18 mouse cellular contexts compared by ENCODE assay signal in genomic region chr5:134960430-134960829, GRCm38 (mm10). TPM values are rescaled to one million over a fixed set of nuclear protein-coding genes. Genes with fewer than 3 reads are reported as not detected.
DNase-seq lines count a peak whose midpoint lies in the region; ATAC-seq and TF ChIP-seq lines count a peak whose summit lies in the region.
"Had no signal": no experiment of that assay in that cellular context is flagged by ENCODE, and none has a peak within 500 bp of the region (broad histone marks: within the 10 kb centered on the region; RNA-seq: fewer than 3 reads in every experiment).

No protein-coding gene starts in this region.

- ATAC-seq in heart, embryonic 12.5 days (ENCODE audit: insufficient number of reproducible peaks, low FRiP score), result no peak
- ATAC-seq: hindbrain, embryonic 16.5 days; intestine, postnatal 0 days had no signal

- in situ Hi-C loops in ES-E14 (cut with MboI; ENCODE audit: low sequenced_read_pairs in 2 of 2, unreplicated experiment in 2 of 2), result no loop called here

- DNase-seq in 416B (ENCODE audit: low read depth) (peak; percentile 88), ES-E14 (ENCODE audit: low read depth, low spot score) (no peak)
- DNase-seq in fibroblast of lung, adult 2 months (ENCODE audit: low read depth), result peak; percentile 27
- DNase-seq in thymus, postnatal 10 days (ENCODE audit: low spot score in 2 of 2), result peak; percentile 46
- DNase-seq in adrenal gland, postnatal 4 days (ENCODE audit: low spot score in 2 of 2), result no peak
- no peak for DNase-seq in right cerebral cortex, postnatal 14 days
- DNase-seq: cerebellum, postnatal 10 days; gastrocnemius, postnatal 14 days; heart, postnatal 14 days; lung, adult 2 months; lung, postnatal 4 days; midbrain, embryonic 14.5 days had no signal

- H3K4me1 ChIP-seq in ES-E14 (ENCODE audit: control insufficient read depth in 2 of 2, insufficient read depth in 2 of 2, low read length in 2 of 2, poor library complexity in 1 of 2), result peaks cover 3 to 29% of the 10 kb centered on the region in 2 experiments; a peak in 3 of 4 replicates
- H3K4me1 ChIP-seq in heart, embryonic 12.5 days (replicated peaks), result peaks cover 25% of the 10 kb centered on the region

- H3K9ac ChIP-seq in ES-E14 (ENCODE audit: insufficient read depth, low read depth, low read length, poor library complexity, severe bottlenecking), result 0 out of 2 replicates have a peak overlapping the region, but pooled peaks have one; percentile 14
- no peak overlapping the region for H3K9ac ChIP-seq in heart, embryonic 12.5 days

- no peaks in the 10 kb centered on the region for H3K9me3 ChIP-seq in ES-E14 (ENCODE audit: control insufficient read depth, insufficient read depth, low read depth, low read length)
- H3K9me3 ChIP-seq in heart, embryonic 12.5 days (replicated peaks), result no peaks in the 10 kb centered on the region
- H3K9me3 ChIP-seq: heart, embryonic 10.5 days; limb, embryonic 10.5 days had no signal

- 59% methylated on average over 2 of the region's 2 CpGs for WGBS in heart, embryonic 12.5 days

- no peak overlapping the region for H3K4me2 ChIP-seq in heart, embryonic 12.5 days
- H3K4me2 ChIP-seq: liver, embryonic 11.5 days had no signal

- no peaks in the 10 kb centered on the region for H3K27me3 ChIP-seq in heart, embryonic 12.5 days (replicated peaks)

- no peak overlapping the region for H3K27ac ChIP-seq in ES-E14 (ENCODE audit: insufficient read depth, low read depth, low read length, poor library complexity, severe bottlenecking)
- H3K27ac ChIP-seq in heart, embryonic 12.5 days (ENCODE audit: poor library complexity, severe bottlenecking), result no peak overlapping the region
- H3K27ac ChIP-seq: heart, embryonic 10.5 days; limb, embryonic 10.5 days had no signal

- no peaks in the 10 kb centered on the region for H3K36me3 ChIP-seq in ES-E14 (ENCODE audit: control insufficient read depth, insufficient read depth, low read length, poor library complexity, severe bottlenecking)
- no peaks in the 10 kb centered on the region for H3K36me3 ChIP-seq in heart, embryonic 12.5 days
- H3K36me3 ChIP-seq: heart, embryonic 10.5 days; limb, embryonic 10.5 days had no signal

- no peak overlapping the region for H3K4me3 ChIP-seq in ES-E14 (ENCODE audit: insufficient read depth in 1 of 2, low read depth in 1 of 2, low read length in 2 of 2, poor library complexity in 1 of 2, severe bottlenecking in 1 of 2)
- no peak overlapping the region for H3K4me3 ChIP-seq in heart, embryonic 12.5 days
- H3K4me3 ChIP-seq: heart, embryonic 10.5 days; limb, embryonic 10.5 days had no signal

TF ChIP-seq in ES-E14, 5 proteins besides CTCF, POLR2A, EP300 and RAD21:
- TF ChIP-seq MAFK (IDR thresholded peaks at IDR 0.05; ENCODE audit: insufficient read depth, low read depth, low read length), result no peak
- TF ChIP-seq ZC3H11A (IDR thresholded peaks at IDR 0.05; ENCODE audit: borderline replicate concordance, low read depth, low read length), result no peak
- TF ChIP-seq HCFC1 (IDR thresholded peaks at IDR 0.05; ENCODE audit: borderline replicate concordance, insufficient read depth, low read length), result no peak
- no peak for TF ChIP-seq CHD2 (IDR thresholded peaks at IDR 0.05; ENCODE audit: low read depth, low read length)
- no peak for TF ChIP-seq ZNF384 (IDR thresholded peaks at IDR 0.05; ENCODE audit: low read depth, low read length)

RNA-seq across cellular contexts. Expression of gene Cldn4, which starts 13.7 kb away (rescaled TPM):
- 150 and 350 TPM in 2 replicates for total RNA-seq in ES-E14 (2012; rRNA removed)
- polyA plus RNA-seq in heart, embryonic 12.5 days (2016; fragmentation: Nextera tagmentation; extraction: Ambion mirVana), result 1.0 and 1.1 TPM in 2 replicates
- total RNA-seq in adrenal gland, postnatal 4 days (2021), result 1 to 10 TPM in 1 of 2 experiments, under 1 TPM in 1; 0.23 to 7.8 TPM
- total RNA-seq: gastrocnemius, postnatal 14 days had no signal
- polyA plus RNA-seq: hindbrain, embryonic 16.5 days; midbrain, embryonic 14.5 days had no signal

RNA-seq across cellular contexts. Expression of gene Cldn3, which starts 25.6 kb away (rescaled TPM):
- 8.4 and 24.1 TPM in 2 replicates for total RNA-seq in ES-E14 (2012; rRNA removed)
- polyA plus RNA-seq in heart, embryonic 12.5 days (2016; fragmentation: Nextera tagmentation; extraction: Ambion mirVana), result 2.5 and 3.2 TPM in 2 replicates
- 1 to 10 TPM; 8.6 to 9.4 TPM for total RNA-seq in adrenal gland, postnatal 4 days (2021)

RNA-seq across cellular contexts. Expression of gene Mettl27, which starts 28.3 kb away (rescaled TPM):
- 15.6 and 17.3 TPM in 2 replicates for total RNA-seq in ES-E14 (2012; rRNA removed)
- polyA plus RNA-seq in heart, embryonic 12.5 days (2016; fragmentation: Nextera tagmentation; extraction: Ambion mirVana), result 8.6 and 11.1 TPM in 2 replicates
- 10 to 100 TPM; 33.0 to 36.3 TPM for total RNA-seq in adrenal gland, postnatal 4 days (2021)

RNA-seq across cellular contexts. Expression of gene Cldn13, which starts 45.1 kb away (rescaled TPM):
- not detected in 2 replicates for total RNA-seq in ES-E14 (2012; rRNA removed)
- 5.4 and 10.0 TPM in 2 replicates for polyA plus RNA-seq in heart, embryonic 12.5 days (2016; fragmentation: Nextera tagmentation; extraction: Ambion mirVana)
- total RNA-seq in adrenal gland, postnatal 4 days (2021), result 1 to 10 TPM; 2.8 to 6.6 TPM
- total RNA-seq: gastrocnemius, postnatal 14 days; heart, postnatal 14 days had no signal
- polyA plus RNA-seq: hindbrain, embryonic 16.5 days; intestine, postnatal 0 days; lung, adult 2 months; midbrain, embryonic 14.5 days had no signal

RNA-seq across cellular contexts. Expression of gene Abhd11, which starts 48.5 kb away (rescaled TPM):
- 64.8 and 105 TPM in 2 replicates for total RNA-seq in ES-E14 (2012; rRNA removed)
- polyA plus RNA-seq in heart, embryonic 12.5 days (2016; fragmentation: Nextera tagmentation; extraction: Ambion mirVana), result 58.1 and 58.3 TPM in 2 replicates
- total RNA-seq in adrenal gland, postnatal 4 days (2021), result 10 to 100 TPM; 54.9 to 55.5 TPM

Comparison
In these comparisons a context has a peak if more than half of its experiments do, and no peak if none do; other contexts are left out.
1. DNase-seq: peak in 416B (single experiment), fibroblast of lung, adult 2 months (single experiment) and thymus, postnatal 10 days (2 of 2); none in ES-E14 (single experiment), adrenal gland, postnatal 4 days (0 of 2) and right cerebral cortex, postnatal 14 days (single experiment).
2. RNA of gene Cldn4, which starts 13.7 kb away (total RNA-seq): 150 to 350 TPM in ES-E14; 0.23 to 7.8 TPM in adrenal gland, postnatal 4 days; every median in the first group is over 10 times any median in the second.